Mouse (Mus musculus) frontal cortex, postnatal 36 days (tissue): Measurements from ENCODE around the gene Calr3.

Experiments
- DNase-seq, 2 experiments: peaks; one replicate each; pipeline ENCODE4 v3.0.0; 2022; ENCODE audit warnings: low spot score in 2 of 2

Calr3 gene

GRCm38 (mm10) chr8:72438248-72439015 lies 5.2 kb downstream of the Calr3 start:
- no peak for DNase-seq

- no peak for DNase-seq
Observed at GRCm38 (mm10) chr8:72434952-72435351, 8.7 kb downstream of the Calr3 start.

- no peak for DNase-seq
Observed at GRCm38 (mm10) chr8:72429676-72430075, 14.0 kb downstream of the Calr3 start.

GRCm38 (mm10) chr8:72422926-72423325 lies 20.7 kb downstream of the Calr3 start:
- DNase-seq: no peak

DNA sequence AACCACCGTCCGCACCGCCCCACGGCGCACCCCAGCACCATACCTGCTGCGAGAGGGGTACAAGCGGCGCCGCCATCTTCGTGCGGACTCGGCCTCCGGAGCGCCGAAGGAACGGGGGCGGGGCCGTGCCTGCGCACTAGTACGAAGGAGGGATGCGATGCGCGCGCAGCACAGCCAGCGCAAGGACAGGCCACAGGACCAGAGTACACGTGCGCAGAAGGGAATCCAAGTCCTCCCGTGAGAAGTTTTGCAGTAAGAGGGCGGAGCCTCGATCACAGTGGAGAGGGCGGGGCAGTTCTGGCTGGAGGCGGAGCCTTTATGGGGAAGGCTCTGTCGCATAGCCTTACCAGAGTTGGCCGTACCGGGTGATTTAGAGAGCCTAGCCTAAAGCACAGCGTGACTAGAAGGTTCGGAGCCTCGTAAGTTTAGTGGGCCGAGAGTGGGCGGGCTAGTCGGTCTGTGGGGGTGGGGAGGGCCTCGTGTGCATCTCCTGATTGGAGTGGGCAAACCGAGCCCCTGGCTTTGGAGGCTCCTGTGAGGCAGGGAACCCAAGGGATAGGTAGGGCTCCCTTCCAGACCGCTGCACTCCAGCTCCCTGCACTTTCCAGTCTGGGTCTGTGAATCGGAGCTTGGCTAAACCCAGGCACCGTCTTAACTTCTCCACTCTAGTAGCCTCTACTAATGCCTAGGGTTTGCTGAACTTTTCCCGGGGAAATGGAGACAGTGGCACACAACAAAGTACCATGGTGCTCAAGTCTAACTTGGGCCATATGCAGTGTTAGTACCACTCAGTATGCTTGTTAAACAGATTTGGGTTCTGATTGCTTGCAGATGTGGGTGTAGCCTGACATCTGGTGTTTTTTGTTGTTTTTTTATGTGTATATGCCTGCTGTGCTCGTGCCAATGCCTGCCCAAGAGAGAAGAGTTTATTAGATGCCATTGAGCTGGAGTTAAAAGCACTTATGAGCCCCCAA lies 22.0 kb downstream of the Calr3 start, which contains the start of gene Eps15l1:
Eps15l1 (minus strand) TSS at position 99 of the 974 bp plus-strand sequence.
- peak; percentile 98 to 99 for DNase-seq

DNA sequence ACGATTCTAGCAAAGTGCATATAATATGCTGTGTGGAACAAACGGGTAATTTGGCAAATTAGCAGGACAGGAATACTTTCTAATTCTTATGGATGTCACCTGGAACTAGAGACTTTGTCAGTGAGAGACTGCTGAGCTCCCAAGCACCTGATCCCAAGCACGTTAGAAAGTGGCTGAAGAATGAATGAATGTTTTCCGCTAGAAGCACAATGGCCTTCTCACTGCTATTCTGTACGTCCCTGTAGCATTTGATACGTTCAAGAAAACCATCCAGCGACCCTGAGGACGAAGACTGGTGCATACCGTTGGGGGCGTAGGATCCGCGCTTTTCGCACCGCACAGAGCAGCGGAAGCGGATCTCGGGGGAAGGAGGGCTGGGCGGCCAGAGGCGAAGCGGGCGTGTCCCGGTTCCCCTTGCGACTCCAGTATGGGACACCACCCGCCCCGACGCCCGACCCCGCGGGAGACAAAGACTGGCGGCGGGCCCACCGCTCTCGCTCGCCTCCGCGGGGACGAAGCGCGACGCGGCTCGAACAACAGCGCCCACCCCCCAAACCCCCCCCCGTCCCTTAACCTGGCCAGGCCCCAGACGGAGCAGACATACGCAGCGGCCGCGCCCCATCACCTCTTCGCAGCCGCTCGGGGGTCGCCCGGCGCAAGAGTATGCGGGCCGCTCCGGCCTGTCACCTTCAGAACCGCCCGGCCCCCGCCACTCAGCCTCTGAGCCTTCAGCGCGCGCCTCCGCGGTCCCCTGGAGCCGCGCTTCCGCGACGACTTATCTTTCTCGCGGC lies 22.9 kb downstream of the Calr3 start:
- DNase-seq: peak; percentile 21 to 40

DNA sequence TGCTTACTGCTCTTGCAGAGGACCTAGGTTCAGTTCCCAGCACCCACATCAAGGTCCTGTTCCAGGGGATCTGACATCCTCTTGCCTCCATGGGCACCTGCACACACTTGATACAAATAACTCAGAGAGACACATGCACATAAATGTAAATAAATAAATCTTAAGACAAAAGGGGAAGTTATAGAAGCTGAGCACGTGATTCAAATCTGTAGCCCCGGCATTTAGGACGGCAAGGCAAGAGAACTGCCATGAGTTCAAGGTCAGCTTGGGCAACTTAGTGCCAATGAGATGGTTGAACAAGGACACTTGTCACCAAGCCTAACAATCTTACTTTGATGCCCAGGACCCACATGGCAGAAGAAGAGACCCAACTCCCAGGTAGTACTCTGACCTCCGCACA lies 25.6 kb downstream of the Calr3 start:
- no peak for DNase-seq

GRCm38 (mm10) chr8:72415252-72415651 lies 28.4 kb downstream of the Calr3 start:
- no peak for DNase-seq

DNA sequence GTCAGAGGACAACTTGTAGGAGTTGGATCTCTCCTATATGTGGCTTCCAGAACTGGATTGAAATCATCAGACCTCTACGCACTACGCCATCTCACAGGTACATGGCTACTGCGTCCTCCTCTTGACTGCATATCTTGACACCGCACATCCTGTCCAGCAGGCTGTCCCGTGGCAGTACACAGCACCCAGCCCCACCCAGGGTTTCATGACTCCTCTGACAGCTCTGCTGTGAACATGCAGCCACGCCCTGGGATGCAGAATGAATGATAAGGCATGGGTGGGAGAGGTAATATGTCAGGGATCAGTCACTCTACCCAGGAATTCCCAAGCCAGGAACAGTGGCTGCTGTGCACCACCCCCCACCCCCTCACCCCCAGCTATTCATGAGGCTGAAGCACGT lies 29.8 kb downstream of the Calr3 start:
- DNase-seq: no peak

- DNase-seq: no peak
Observed at GRCm38 (mm10) chr8:72409443-72409842, 34.2 kb downstream of the Calr3 start.

DNA sequence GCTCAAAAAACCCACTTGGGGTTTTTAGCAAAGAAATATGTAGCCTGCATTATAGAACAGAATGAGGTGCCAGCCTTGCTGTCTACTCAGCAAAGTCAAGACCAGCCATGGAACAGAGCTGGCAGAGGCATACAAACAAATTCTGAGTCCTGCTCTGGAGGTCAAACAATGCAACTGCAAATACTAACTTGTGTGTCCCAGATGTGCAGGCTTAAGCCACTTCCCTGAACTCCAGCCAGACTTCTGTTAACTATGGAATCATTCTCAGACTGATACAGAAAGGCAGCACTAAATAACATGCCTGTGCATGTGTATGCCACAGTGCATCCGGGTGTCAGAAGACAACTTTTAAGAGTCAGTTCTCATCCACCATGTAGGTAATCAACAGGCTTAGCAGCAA lies 35.8 kb downstream of the Calr3 start:
- DNase-seq: no peak

DNA sequence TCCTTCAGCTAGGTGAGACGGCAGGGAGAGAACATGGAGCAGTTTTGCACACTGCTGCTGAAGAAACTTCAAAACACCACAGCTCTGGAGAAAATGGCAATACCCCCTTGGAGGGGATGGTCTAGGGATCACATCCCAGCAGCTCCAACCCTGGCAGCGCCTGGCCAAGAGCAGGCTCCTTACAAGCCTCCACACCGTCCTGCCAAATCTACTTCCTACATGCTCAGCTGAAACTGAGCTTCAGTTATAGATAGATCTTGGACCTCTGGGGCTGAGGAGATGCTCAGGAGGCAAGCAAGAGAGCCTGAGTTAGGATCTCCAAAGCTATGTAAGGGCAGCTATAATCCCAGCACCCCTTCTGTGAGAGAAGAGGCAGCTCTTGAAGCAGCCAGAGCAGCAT lies 40.7 kb downstream of the Calr3 start:
- DNase-seq: no peak

GRCm38 (mm10) chr8:72401381-72401780 lies 42.3 kb downstream of the Calr3 start:
- DNase-seq: no peak

- no peak for DNase-seq
Observed at GRCm38 (mm10) chr8:72385737-72386136, 57.9 kb downstream of the Calr3 start.

- no peak for DNase-seq
Observed at GRCm38 (mm10) chr8:72382395-72382794, 61.3 kb downstream of the Calr3 start.

DNA sequence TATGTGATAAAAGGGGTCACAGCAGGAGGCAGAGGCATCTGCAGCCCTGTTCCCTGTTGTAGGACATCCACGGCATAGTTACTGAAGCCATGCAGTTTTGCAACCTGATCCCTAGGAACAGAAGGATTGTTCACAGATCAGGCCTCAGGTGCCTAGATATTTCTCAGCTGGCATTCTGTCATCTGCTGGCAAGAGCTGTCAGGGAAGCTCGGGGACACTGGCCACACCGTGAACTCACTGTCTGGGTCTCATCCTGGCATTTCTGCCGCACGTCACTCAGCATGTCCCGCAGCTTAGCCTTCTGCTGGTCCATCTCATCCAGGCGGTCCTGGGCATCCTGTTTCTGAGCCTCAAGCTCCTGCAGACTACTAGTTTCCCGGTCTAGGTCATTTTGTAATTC lies 63.0 kb downstream of the Calr3 start:
- DNase-seq: no peak

DNA sequence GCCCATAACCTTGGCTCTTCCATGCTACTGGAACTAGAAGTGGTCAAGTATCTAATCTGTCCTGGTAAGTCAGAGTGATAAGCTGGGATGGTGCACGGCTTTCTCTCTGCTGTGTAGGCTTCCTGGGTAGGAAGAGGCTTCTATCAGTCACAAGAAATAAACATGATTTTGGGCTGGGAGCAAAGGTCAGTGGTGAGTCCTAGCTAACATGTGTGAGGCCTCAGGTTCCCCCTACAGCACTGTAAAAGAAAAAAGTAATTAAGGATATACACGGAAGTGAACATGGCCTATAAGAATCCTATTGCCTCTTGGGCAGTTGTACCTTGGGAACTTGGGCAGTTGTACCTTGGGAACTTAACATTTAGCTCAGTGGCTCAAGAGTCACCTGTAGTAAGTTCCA lies 66.8 kb downstream of the Calr3 start:
- no peak for DNase-seq

GRCm38 (mm10) chr8:72376309-72376708 lies 67.4 kb downstream of the Calr3 start:
- DNase-seq: no peak

DNA sequence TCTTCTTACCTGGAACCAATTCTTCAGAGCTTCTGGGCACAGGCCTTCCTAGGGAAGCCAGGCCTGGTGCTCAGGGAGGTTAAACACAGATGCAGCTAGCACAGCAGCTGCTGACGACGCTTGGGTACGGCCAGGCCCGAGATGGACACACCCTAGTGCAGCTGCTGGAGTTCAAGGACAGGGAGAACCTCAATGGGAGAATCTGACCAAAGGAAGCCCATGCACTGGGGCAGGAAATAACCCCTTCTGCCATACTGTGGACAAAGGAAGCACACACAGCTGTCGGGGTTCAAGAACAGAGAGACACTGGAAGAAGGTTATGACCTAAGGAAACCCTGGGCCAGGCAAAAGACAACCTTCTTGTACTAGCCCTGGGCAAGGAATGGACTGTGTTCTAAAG lies 68.5 kb downstream of the Calr3 start:
- no peak for DNase-seq
